Mouse (Mus musculus): Measurements from ENCODE around the gene Cdr2l. TPM values are rescaled to one million over a fixed set of nuclear protein-coding genes. Genes with fewer than 3 reads are reported as not detected.

Gene Cdr2l
- 12.3 and 14.1 TPM in 2 replicates for polyA plus RNA-seq (2015; fragmentation: Nextera tagmentation; extraction: Ambion mirVana)

- peak within 1 kb of the TSS; percentile 79 for H3K4me3 ChIP-seq
- peak within 1 kb of the TSS; percentile 90 for H3K27ac ChIP-seq
- H3K36me3 ChIP-seq, result no peaks in the 10 kb centered on the region
- under 1% methylated on average over 72 of the region's 76 CpGs for WGBS
- peak within 1 kb of the TSS; percentile 80 for H3K4me2 ChIP-seq
- peaks cover 4% of the 10 kb centered on the region for H3K27me3 ChIP-seq
- ATAC-seq (ENCODE audit: insufficient number of reproducible peaks, insufficient read depth, low FRiP score, low TSS enrichment, low read depth), result peak; percentile 76
- peak within 1 kb of the TSS; percentile 91 for H3K9ac ChIP-seq
- peaks cover 46% of the 10 kb centered on the region for H3K4me1 ChIP-seq
- no peaks in the 10 kb centered on the region for H3K9me3 ChIP-seq
These were observed at the start of gene Cdr2l for GRCm38 (mm10) chr11:115381743-115382539. Gene Cdr2l, plus strand, starts transcription at chr11:115381916.

GRCm38 (mm10) chr11:115334531-115334930, 47.2 kb upstream of the Cdr2l start, which contains the start of gene Otop3:
Gene Otop3, plus strand, starts transcription at chr11:115334731.
- peaks cover 8% of the 10 kb centered on the region for H3K4me1 ChIP-seq
- 5% methylated on average over 29 of the region's 29 CpGs for WGBS
- 0 out of 2 replicates have a peak within 1 kb of the TSS, but pooled peaks have one; percentile 32 for H3K9ac ChIP-seq
- H3K27me3 ChIP-seq, result peaks cover 85% of the 10 kb centered on the region
- no peaks in the 10 kb centered on the region for H3K36me3 ChIP-seq
- no peaks in the 10 kb centered on the region for H3K9me3 ChIP-seq
- ATAC-seq (ENCODE audit: insufficient number of reproducible peaks, insufficient read depth, low FRiP score, low TSS enrichment, low read depth), result no peak
- peak within 1 kb of the TSS; percentile 48 for H3K4me2 ChIP-seq
- peak within 1 kb of the TSS; percentile 13; the same call in 1 of the 2 replicates for H3K4me3 ChIP-seq
- H3K27ac ChIP-seq, result no peak within 1 kb of the TSS

- Histone ChIP-seq H3K27me3 (peaks cover 87% of the 10 kb centered on the region), H3K4me2 (no peak overlapping the region), H3K9me3 (no peaks in the 10 kb centered on the region), H3K27ac (no peak overlapping the region), H3K9ac (no peak overlapping the region), H3K4me1 (peaks cover 8% of the 10 kb centered on the region), H3K36me3 (no peaks in the 10 kb centered on the region), H3K4me3 (no peak overlapping the region)
- WGBS, result 56% methylated on average over 12 of the region's 12 CpGs
- ATAC-seq (ENCODE audit: insufficient number of reproducible peaks, insufficient read depth, low FRiP score, low TSS enrichment, low read depth), result no peak
These were observed 46.5 kb upstream of the Cdr2l start for GRCm38 (mm10) chr11:115335223-115335622.

- H3K27me3 ChIP-seq, result peaks cover 88% of the 10 kb centered on the region
- no peak for ATAC-seq (ENCODE audit: insufficient number of reproducible peaks, insufficient read depth, low FRiP score, low TSS enrichment, low read depth)
- WGBS, result 19% methylated on average over 6 of the region's 6 CpGs
These were observed 45.6 kb upstream of the Cdr2l start for GRCm38 (mm10) chr11:115336115-115336514.

GRCm38 (mm10) chr11:115337350-115337749, 44.4 kb upstream of the Cdr2l start:
- no peak overlapping the region for H3K27ac ChIP-seq
- no peak overlapping the region for H3K4me2 ChIP-seq
- no peak for ATAC-seq (ENCODE audit: insufficient number of reproducible peaks, insufficient read depth, low FRiP score, low TSS enrichment, low read depth)
- H3K36me3 ChIP-seq, result no peaks in the 10 kb centered on the region
- no peak overlapping the region for H3K4me3 ChIP-seq
- 50% methylated on average over 3 of the region's 3 CpGs for WGBS
- no peaks in the 10 kb centered on the region for H3K9me3 ChIP-seq
- H3K4me1 ChIP-seq, result peaks cover 8% of the 10 kb centered on the region
- peaks cover 75% of the 10 kb centered on the region for H3K27me3 ChIP-seq
- H3K9ac ChIP-seq, result no peak overlapping the region

More at GRCm38 (mm10) chr11:115336115-115336514, 45.6 kb upstream of the Cdr2l start:
- no peaks in the 10 kb centered on the region for H3K9me3 ChIP-seq
- H3K9ac ChIP-seq, result no peak overlapping the region
- H3K27ac ChIP-seq, result no peak overlapping the region
- peaks cover 8% of the 10 kb centered on the region for H3K4me1 ChIP-seq
- no peak overlapping the region for H3K4me3 ChIP-seq
- no peak overlapping the region for H3K4me2 ChIP-seq
- no peaks in the 10 kb centered on the region for H3K36me3 ChIP-seq

- no peak overlapping the region for H3K4me2 ChIP-seq
- H3K9ac ChIP-seq, result no peak overlapping the region
- 48% methylated on average over 1 of the region's 1 CpGs for WGBS
- H3K27ac ChIP-seq, result no peak overlapping the region
- ATAC-seq (ENCODE audit: insufficient number of reproducible peaks, insufficient read depth, low FRiP score, low TSS enrichment, low read depth), result no peak
- H3K4me1 ChIP-seq, result peaks cover 8% of the 10 kb centered on the region
- H3K4me3 ChIP-seq, result no peak overlapping the region
- H3K27me3 ChIP-seq, result peaks cover 71% of the 10 kb centered on the region
- no peaks in the 10 kb centered on the region for H3K36me3 ChIP-seq
- no peaks in the 10 kb centered on the region for H3K9me3 ChIP-seq
These were observed 43.9 kb upstream of the Cdr2l start for GRCm38 (mm10) chr11:115337826-115338225.

GRCm38 (mm10) chr11:115341246-115341645, 40.5 kb upstream of the Cdr2l start:
- no peak for ATAC-seq (ENCODE audit: insufficient number of reproducible peaks, insufficient read depth, low FRiP score, low TSS enrichment, low read depth)
- H3K27me3 ChIP-seq, result peaks cover 54% of the 10 kb centered on the region
- WGBS, result 63% methylated on average over 2 of the region's 2 CpGs
- H3K27ac ChIP-seq, result no peak overlapping the region
- H3K4me1 ChIP-seq, result peaks cover 18% of the 10 kb centered on the region
- no peak overlapping the region for H3K4me3 ChIP-seq
- H3K9me3 ChIP-seq, result no peaks in the 10 kb centered on the region
- H3K36me3 ChIP-seq, result no peaks in the 10 kb centered on the region
- no peak overlapping the region for H3K4me2 ChIP-seq
- H3K9ac ChIP-seq, result no peak overlapping the region

- no peak overlapping the region for H3K9ac ChIP-seq
- no peak for ATAC-seq (ENCODE audit: insufficient number of reproducible peaks, insufficient read depth, low FRiP score, low TSS enrichment, low read depth)
- no peak overlapping the region for H3K4me2 ChIP-seq
- H3K4me1 ChIP-seq, result peaks cover 24% of the 10 kb centered on the region
- WGBS, result 65% methylated on average over 6 of the region's 6 CpGs
- no peak overlapping the region for H3K27ac ChIP-seq
- no peaks in the 10 kb centered on the region for H3K36me3 ChIP-seq
- no peaks in the 10 kb centered on the region for H3K9me3 ChIP-seq
- peaks cover 52% of the 10 kb centered on the region for H3K27me3 ChIP-seq
- no peak overlapping the region for H3K4me3 ChIP-seq
These were observed 39.9 kb upstream of the Cdr2l start for GRCm38 (mm10) chr11:115341866-115342265.

- ATAC-seq (ENCODE audit: insufficient number of reproducible peaks, insufficient read depth, low FRiP score, low TSS enrichment, low read depth), result no peak
- no peak overlapping the region for H3K27ac ChIP-seq
- H3K27me3 ChIP-seq, result peaks cover 39% of the 10 kb centered on the region
- no peak overlapping the region for H3K4me2 ChIP-seq
- H3K4me1 ChIP-seq, result peaks cover 26% of the 10 kb centered on the region
- H3K36me3 ChIP-seq, result no peaks in the 10 kb centered on the region
- H3K9ac ChIP-seq, result no peak overlapping the region
- H3K4me3 ChIP-seq, result no peak overlapping the region
- no peaks in the 10 kb centered on the region for H3K9me3 ChIP-seq
- 10% methylated on average over 12 of the region's 12 CpGs for WGBS
These were observed 36.7 kb upstream of the Cdr2l start for GRCm38 (mm10) chr11:115344967-115345366.

- WGBS, result 9% methylated on average over 7 of the region's 7 CpGs
- Histone ChIP-seq H3K36me3 (no peaks in the 10 kb centered on the region), H3K9me3 (no peaks in the 10 kb centered on the region), H3K27ac (no peak overlapping the region), H3K27me3 (peaks cover 38% of the 10 kb centered on the region), H3K4me3 (no peak overlapping the region), H3K4me2 (no peak overlapping the region), H3K9ac (no peak overlapping the region), H3K4me1 (peaks cover 26% of the 10 kb centered on the region)
- no peak for ATAC-seq (ENCODE audit: insufficient number of reproducible peaks, insufficient read depth, low FRiP score, low TSS enrichment, low read depth)
These were observed 36.2 kb upstream of the Cdr2l start for GRCm38 (mm10) chr11:115345515-115345914.

GRCm38 (mm10) chr11:115348681-115349248, 33.0 kb upstream of the Cdr2l start:
- WGBS, result 60% methylated on average over 17 of the region's 17 CpGs
- no peak overlapping the region for H3K27ac ChIP-seq
- no peak overlapping the region for H3K4me2 ChIP-seq

GRCm38 (mm10) chr11:115349976-115350375, 31.7 kb upstream of the Cdr2l start:
- Histone ChIP-seq H3K4me3 (no peak overlapping the region), H3K9ac (no peak overlapping the region), H3K4me1 (peaks cover 21% of the 10 kb centered on the region), H3K27me3 (peaks cover 32% of the 10 kb centered on the region), H3K9me3 (no peaks in the 10 kb centered on the region), H3K36me3 (no peaks in the 10 kb centered on the region), H3K27ac (no peak overlapping the region), H3K4me2 (no peak overlapping the region)
- no peak for ATAC-seq (ENCODE audit: insufficient number of reproducible peaks, insufficient read depth, low FRiP score, low TSS enrichment, low read depth)
- WGBS, result 83% methylated on average over 4 of the region's 4 CpGs

More at GRCm38 (mm10) chr11:115348681-115349248, 33.0 kb upstream of the Cdr2l start:
- Histone ChIP-seq H3K9me3 (no peaks in the 10 kb centered on the region), H3K9ac (no peak overlapping the region), H3K27me3 (peaks cover 39% of the 10 kb centered on the region), H3K36me3 (no peaks in the 10 kb centered on the region), H3K4me1 (peaks cover 26% of the 10 kb centered on the region), H3K4me3 (no peak overlapping the region)
- ATAC-seq (ENCODE audit: insufficient number of reproducible peaks, insufficient read depth, low FRiP score, low TSS enrichment, low read depth), result 0 out of 2 replicates have a peak, but pooled peaks have one; percentile 17
